Mouse (Mus musculus): ENCODE measurements around the gene Gm4881.

Gm4881 gene

DNA sequence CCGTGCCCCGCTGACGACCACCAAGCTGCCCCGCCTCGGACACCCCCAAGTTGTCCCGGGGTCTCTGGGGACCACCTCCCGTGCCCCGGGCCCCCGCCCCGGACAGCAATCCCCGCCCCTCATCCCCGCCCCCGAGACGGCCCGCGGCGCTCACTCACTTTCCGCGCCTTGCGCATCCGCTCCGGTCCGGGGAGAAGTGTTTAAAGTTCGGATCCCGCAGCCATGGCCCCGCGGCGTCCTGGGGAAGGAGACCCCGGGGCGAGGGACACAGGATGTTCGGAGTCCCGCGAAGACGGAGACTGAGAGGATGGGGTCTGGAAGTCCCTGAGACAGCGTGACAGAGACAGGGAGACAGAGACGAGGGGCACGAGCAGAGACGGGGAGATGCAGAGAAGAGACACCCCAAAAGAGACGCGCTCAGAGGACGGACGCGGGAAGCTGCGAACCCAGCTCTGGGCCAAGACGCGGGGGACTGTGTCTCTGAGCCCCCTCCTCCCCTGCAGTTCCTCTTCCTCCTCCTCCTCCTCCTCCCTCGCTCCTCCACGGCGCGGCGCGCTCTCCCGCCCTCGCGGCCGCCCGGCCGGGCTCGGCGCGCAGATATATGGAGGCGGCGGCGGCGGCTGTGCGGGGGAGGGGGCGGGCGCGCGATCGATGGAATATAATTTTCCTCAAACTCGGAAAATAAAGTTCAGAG, at the start of gene Gm4881:
Gm4881 (minus strand) TSS at position 238 of the 694 bp plus-strand sequence.
- DNase-seq, result no peak

DNA sequence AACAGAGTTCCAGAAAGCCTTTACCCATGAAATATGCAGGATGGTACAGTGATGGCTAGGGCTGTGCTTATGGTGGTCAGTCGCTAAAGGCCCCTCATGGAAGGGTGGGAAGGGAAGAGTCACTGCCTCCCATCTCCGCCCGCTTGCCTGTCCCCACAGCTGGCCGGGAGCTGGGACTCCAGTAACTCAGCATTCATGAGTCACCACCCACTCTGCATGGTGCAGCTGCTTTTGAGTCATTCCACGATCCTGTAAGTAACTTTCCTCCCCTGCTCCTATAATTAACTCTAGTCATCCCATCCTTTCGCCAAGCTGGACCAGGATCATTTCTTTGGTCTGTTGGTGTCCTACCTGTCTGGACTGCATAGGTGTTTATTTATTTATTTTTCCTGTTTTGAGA, 48.8 kb upstream of the Gm4881 start:
- DNase-seq, result no peak

GRCm38 (mm10) chr7:24990478-24990877, 46.2 kb upstream of the Gm4881 start:
- no peak for DNase-seq

GRCm38 (mm10) chr7:24987941-24988340, 43.6 kb upstream of the Gm4881 start:
- DNase-seq, result no peak

GRCm38 (mm10) chr7:24985799-24986198, 41.5 kb upstream of the Gm4881 start:
- DNase-seq, result no peak

GRCm38 (mm10) chr7:24984307-24984706, 40.0 kb upstream of the Gm4881 start:
- no peak for DNase-seq

DNA sequence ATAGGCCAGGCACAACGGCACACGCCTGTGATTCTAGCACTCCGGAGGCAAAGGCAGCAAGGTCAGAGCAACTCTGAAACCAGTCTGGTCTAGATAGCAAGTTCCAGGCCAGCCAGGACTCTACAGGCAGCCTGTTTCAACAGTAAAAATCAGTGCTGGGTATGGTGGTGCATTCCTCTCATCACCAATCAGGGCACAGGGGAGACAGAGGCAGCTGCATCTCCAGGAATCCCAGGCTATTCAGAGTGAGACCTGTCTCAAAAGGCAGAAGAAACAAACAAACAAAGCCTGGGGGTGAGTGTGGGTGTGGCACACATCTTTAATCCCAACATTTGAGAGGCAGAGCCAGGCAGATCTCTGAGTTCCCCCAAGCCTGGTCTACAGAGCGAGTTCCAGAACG, 39.1 kb upstream of the Gm4881 start:
- no peak for DNase-seq

- peak; percentile 60 for DNase-seq
These were observed 36.1 kb upstream of the Gm4881 start for GRCm38 (mm10) chr7:24980439-24980838.

DNA sequence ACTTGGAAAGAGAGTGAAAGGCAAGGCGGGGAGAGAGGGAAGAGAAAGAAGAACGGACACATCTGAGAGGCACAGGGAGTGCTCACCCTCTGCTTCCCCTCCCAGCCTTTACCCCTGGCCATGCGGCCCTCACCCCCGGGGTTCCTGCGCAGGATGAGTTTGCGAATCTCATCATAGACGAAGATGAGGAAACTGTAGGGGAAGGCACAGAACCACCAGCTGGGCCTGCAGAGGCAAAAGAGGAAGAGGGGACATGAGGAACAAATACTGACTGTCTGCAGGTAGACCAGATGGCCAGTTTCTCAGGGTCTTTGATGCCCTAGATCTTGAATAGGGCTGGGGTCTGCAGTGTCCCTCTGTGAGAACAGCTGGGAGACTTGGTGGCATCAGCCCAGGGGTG, 34.5 kb upstream of the Gm4881 start:
- no peak for DNase-seq

DNA sequence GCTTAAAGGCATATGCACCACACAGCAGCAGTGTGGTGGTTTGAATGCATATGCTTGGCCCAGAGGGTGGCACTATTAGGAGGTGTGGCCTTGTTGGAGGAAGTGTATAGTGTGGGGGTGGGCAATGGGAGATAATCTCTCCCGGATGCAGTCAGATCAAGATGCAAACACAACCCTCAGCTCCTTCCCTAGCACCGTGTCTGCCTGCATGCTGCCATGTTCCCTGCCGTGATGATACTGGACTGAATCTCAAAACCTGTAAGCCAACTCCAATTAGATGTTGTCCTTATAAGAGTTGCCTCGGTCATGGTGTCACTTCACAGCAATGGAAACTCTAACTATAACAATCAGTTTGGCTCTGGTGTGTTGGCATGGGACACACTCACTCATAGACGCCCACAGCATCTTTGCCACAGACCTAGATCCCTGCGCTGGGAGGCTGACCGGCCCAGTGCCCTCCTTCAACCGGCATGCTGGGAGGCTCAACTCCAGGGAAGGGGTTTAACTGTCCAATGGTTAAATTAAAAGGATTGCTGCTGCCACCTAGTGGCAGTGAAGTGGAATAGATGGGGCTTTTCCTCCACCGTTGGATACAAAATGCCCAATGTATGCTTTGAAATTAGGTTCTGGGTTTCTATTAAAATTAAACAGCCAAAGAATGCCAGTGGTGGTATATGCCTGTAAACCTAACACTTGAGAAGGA, 30.8 kb upstream of the Gm4881 start:
- DNase-seq, result peak; percentile 67

DNA sequence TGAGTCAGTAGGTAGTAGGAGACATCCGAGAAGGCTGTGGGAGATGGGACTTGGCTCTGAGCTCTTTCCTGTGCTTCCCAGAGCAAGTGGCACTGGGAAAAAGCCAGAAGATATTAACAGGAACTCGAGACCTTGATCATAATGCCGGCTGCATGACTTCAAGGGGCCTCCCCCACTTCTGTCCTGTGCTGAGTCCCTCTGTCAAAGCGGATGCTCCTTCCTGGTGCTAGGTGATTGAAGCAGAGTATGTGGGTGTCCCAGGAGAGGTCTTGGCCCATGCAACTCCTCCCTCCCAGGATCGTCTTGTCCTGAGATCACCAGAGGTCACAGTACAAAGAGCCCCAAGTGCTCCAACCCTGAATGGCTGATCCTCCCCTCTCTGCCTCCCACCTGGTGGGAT, 29.6 kb upstream of the Gm4881 start:
- peak; percentile 70 for DNase-seq

DNA sequence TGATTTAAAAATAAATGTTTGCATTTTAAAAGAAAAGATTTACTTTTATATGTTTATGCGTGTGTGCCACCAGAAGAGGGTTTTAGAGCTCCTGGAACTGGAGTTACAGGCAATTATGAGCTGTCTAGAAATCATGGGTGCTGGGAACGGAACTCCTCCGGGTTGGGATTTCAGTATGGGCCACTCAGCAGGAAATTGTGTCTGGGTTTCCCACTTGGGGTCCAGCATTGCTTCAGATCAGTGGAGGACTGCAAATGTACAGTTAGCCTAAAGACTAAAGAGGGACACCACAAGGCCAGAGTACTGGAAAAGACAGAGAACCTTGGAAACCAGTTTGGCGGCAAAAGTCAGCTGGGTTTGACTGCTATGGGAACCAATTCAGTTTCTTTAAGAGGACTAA, 28.9 kb upstream of the Gm4881 start:
- DNase-seq, result peak; percentile 66

- peak; percentile 97 for DNase-seq
These were observed 27.9 kb upstream of the Gm4881 start, which contains the start of gene Rabac1 for GRCm38 (mm10) chr7:24971972-24972893. Rabac1 (minus strand) TSS chr7:24972754.

- DNase-seq, result no peak
These were observed 27.1 kb upstream of the Gm4881 start for GRCm38 (mm10) chr7:24971261-24971971.

- peak; percentile 59 for DNase-seq
These were observed 26.0 kb upstream of the Gm4881 start for GRCm38 (mm10) chr7:24970341-24970740.

DNA sequence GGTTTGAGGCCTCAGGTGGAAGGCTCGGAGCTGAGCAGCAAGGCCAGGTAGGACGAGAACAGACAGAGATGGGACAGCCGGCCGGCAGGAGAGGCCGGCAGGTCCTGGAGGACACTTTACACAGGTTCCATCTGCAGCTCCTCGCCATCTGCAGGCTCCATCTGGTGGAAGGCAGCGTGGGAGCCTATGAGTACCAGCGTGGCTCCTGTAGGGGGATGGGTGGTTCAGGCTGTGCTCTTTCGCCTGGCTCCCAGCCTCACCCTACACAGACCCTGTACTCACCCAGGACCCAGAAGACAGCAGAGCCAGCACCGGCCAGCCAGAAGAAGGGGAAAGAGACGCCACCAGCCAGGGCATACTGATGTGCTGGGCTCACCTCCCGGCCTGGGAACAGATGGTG, 25.5 kb upstream of the Gm4881 start:
- DNase-seq, result peak; percentile 92

- peak; percentile 69 for DNase-seq
These were observed 24.2 kb upstream of the Gm4881 start for GRCm38 (mm10) chr7:24968463-24968862.

GRCm38 (mm10) chr7:24967966-24968365, 23.7 kb upstream of the Gm4881 start:
- peak; percentile 59 for DNase-seq

- peak; percentile 87 for DNase-seq
These were observed 20.7 kb upstream of the Gm4881 start for GRCm38 (mm10) chr7:24964897-24965535.

DNA sequence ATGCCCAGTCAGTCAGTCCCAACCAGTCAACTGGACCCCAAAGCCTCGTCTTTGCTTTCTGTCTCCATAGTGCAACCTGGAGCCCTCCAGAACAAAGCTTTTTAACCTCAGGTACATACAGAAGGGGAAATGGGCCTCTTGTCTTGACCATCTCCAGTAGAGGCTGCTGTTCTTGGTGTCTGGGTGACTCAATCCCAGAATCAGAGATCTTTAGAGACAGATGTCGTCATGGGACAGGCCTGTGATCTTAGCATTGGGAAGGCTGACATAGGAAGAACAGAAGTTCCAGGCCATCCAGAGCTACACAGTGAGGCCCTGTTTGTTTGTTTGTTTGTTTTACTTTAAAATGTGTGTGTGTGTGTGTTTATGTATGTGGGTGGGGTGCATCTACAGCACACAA, 20.0 kb upstream of the Gm4881 start:
- no peak for DNase-seq

GRCm38 (mm10) chr7:24955226-24955625, 10.9 kb upstream of the Gm4881 start:
- no peak for DNase-seq

DNA sequence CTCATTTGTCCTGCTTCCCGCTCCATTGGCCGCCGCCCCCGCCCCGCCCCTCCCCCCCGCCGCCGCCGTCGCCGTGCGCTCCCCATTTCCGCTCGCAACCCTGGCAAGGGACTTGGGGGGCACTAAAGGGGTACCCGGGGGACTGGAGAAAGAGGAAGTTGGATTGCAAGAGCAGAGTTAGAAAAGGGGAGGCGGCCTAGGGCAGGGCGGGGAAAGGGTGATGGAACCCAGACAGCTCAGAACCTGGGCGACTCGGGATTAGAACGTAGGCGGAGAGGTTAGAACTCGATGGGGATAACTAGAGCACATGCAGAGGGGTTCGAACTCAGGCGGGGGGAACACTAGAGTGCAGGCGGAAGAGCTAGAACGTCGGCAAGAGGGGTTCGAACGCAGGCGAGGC, 10.2 kb upstream of the Gm4881 start:
- DNase-seq, result no peak

Data from cerebellum, adult 9-11 months (tissue).